20 mouse cellular contexts compared by ENCODE assay signal in the genomic region with DNA sequence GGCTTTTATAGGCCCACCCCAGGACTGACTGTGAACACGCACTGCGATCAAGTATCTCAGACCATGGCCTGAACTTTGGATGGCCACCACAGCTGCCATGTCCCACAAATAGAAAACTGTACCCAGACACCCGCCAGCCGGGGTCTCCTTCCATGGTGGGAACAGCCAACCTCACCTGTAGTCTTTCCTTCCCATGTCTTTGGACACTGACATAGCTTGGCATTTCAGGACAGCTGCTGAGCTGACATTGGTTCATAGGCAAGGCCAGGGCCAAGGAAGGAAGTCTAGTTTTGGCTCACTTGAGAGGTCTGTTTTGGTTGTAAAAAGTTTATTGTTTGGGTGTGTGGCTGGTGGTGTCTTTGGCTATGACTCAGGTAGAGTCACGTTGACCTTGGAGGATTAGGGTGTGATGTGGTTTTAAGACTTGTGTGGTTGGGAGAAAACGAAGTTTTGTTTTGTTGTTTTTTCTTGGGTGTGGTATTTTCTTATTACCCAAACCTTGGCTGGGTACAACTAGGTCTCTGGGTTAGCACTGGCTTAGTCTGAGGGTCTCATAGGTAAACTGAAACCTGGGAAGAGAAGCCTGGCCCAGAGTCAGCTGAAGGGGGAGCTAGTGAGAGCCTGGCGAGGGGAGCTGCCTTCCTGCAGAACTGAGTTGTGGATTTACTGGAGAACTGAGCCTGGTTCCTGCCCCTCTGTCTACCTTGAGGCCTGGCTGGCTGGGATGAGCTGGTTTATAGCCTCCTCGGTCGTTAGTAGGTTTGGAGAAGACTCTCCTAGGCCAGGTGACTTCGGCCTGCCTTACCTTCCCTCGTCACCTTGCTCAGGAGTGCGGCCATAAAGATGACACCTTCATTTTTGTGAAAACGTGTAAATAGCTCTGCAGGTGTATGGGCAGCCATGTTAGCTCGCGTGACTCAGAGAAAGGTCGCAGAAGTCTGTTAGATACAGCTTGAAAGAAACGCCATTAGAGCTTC.
DNase-seq lines count a peak whose midpoint lies in the region; ATAC-seq and TF ChIP-seq lines count a peak whose summit lies in the region.
"Had no signal": no experiment of that assay in that cellular context is flagged by ENCODE, and none has a peak within 500 bp of the region (broad histone marks: within the 10 kb centered on the region; RNA-seq: fewer than 3 reads in every experiment).

No protein-coding gene starts in this region.

- no peak overlapping the region for H3K27ac ChIP-seq in cerebellum, adult 2 months (ENCODE audit: insufficient read depth, low read length)
- H3K27ac ChIP-seq in intestine, postnatal 0 days (ENCODE audit: low read depth, low read length) = no peak overlapping the region
- no peak overlapping the region for H3K27ac ChIP-seq in intestine, embryonic 15.5 days
- H3K27ac ChIP-seq in bone marrow, adult 2 months (ENCODE audit: control insufficient read depth, insufficient read depth, low read depth, low read length, poor library complexity) = no peak overlapping the region
- no peak overlapping the region for H3K27ac ChIP-seq in liver, embryonic 11.5 days (ENCODE audit: low read depth, low read length)
- H3K27ac ChIP-seq: embryonic facial prominence, embryonic 10.5 days; neural tube, embryonic 15.5 days had no signal

- no peak overlapping the region for H3K4me2 ChIP-seq in intestine, postnatal 0 days (replicated peaks; ENCODE audit: low read depth)
- no peak overlapping the region for H3K4me2 ChIP-seq in intestine, embryonic 15.5 days (replicated peaks)
- H3K4me2 ChIP-seq in liver, embryonic 11.5 days = no peak overlapping the region
- H3K4me2 ChIP-seq: neural tube, embryonic 15.5 days had no signal

- no peaks in the 10 kb centered on the region for H3K4me1 ChIP-seq in cerebellum, adult 2 months (ENCODE audit: control insufficient read depth, insufficient read depth, low read length)
- no peaks in the 10 kb centered on the region for H3K4me1 ChIP-seq in intestine, postnatal 0 days (replicated peaks; ENCODE audit: control insufficient read depth, insufficient read depth, low read length)
- H3K4me1 ChIP-seq in intestine, embryonic 15.5 days (replicated peaks) = no peaks in the 10 kb centered on the region
- H3K4me1 ChIP-seq in bone marrow, adult 2 months (ENCODE audit: control insufficient read depth, insufficient read depth, low read length) = no peaks in the 10 kb centered on the region
- 0 out of 2 replicates have a peak, but pooled peaks cover 2% of the 10 kb centered on the region for H3K4me1 ChIP-seq in liver, embryonic 11.5 days (replicated peaks; ENCODE audit: control insufficient read depth, insufficient read depth, low read length)
- H3K4me1 ChIP-seq: embryonic facial prominence, embryonic 10.5 days; neural tube, embryonic 15.5 days had no signal

- no peak for ATAC-seq in cerebellum, adult (ENCODE audit: insufficient number of reproducible peaks, low FRiP score, low TSS enrichment)
- no peak; the same call in 1 of the 2 replicates for ATAC-seq in intestine, postnatal 0 days
- no peak for ATAC-seq in intestine, embryonic 15.5 days
- no peak for ATAC-seq in liver, embryonic 11.5 days (replicated peaks; ENCODE audit: low FRiP score)
- ATAC-seq: forebrain, postnatal 0 days had no signal

- H3K27me3 ChIP-seq in cerebellum, adult 2 months (ENCODE audit: control insufficient read depth, insufficient read depth, low read length) = no peaks in the 10 kb centered on the region
- H3K27me3 ChIP-seq in intestine, postnatal 0 days (replicated peaks; ENCODE audit: control insufficient read depth, insufficient read depth, low read length) = no peaks in the 10 kb centered on the region
- H3K27me3 ChIP-seq in intestine, embryonic 15.5 days (replicated peaks) = no peaks in the 10 kb centered on the region
- H3K27me3 ChIP-seq in liver, embryonic 11.5 days (replicated peaks; ENCODE audit: control insufficient read depth, insufficient read depth, low read length) = no peaks in the 10 kb centered on the region
- H3K27me3 ChIP-seq: neural tube, embryonic 15.5 days had no signal

- WGBS in cerebellum, adult 2 months = 88% methylated on average over 17 of the region's 17 CpGs
- 81% methylated on average over 17 of the region's 17 CpGs for WGBS in intestine, postnatal 0 days
- WGBS in intestine, embryonic 15.5 days = 83% methylated on average over 17 of the region's 17 CpGs
- 75% methylated on average over 17 of the region's 17 CpGs for WGBS in bone marrow, adult 2 months
- WGBS in liver, embryonic 11.5 days = 81% methylated on average over 17 of the region's 17 CpGs

- H3K9me3 ChIP-seq in intestine, postnatal 0 days (ENCODE audit: control insufficient read depth) = no peaks in the 10 kb centered on the region
- no peaks in the 10 kb centered on the region for H3K9me3 ChIP-seq in intestine, embryonic 15.5 days
- H3K9me3 ChIP-seq in liver, embryonic 11.5 days (ENCODE audit: control insufficient read depth, low read length) = peaks cover 4% of the 10 kb centered on the region; the same call in 1 of the 2 replicates
- H3K9me3 ChIP-seq: neural tube, embryonic 15.5 days had no signal

- 0 out of 2 replicates have a peak, but pooled peaks have one; percentile 9 for TF ChIP-seq CTCF in cerebellum, adult 2 months (IDR thresholded peaks at IDR 0.05; ENCODE audit: borderline replicate concordance, insufficient read depth, low read depth, low read length)
- peak; percentile 47; the same call in 1 of the 2 replicates for TF ChIP-seq CTCF in intestine, postnatal 0 days (IDR thresholded peaks at IDR 0.05; ENCODE audit: low read depth)
- peak; percentile 9; the same call in 1 of the 2 replicates for TF ChIP-seq CTCF in bone marrow, adult 2 months (IDR thresholded peaks at IDR 0.05; ENCODE audit: control insufficient read depth, insufficient read depth, low read length)

- DNase-seq in cerebellum, adult 2 months = no peak
- peak; percentile 17 for DNase-seq in 416B (ENCODE audit: low read depth)
- DNase-seq in adrenal gland, postnatal 4 days (ENCODE audit: low spot score in 2 of 2) = no peak
- no peak for DNase-seq in liver, embryonic 11.5 days (ENCODE audit: low spot score)
- DNase-seq: adrenal gland, postnatal 36 days; cerebellum, adult 11 months; cerebellum, postnatal 36 days; forebrain, postnatal 0 days; gastrocnemius, postnatal 25 days; heart, postnatal 36 days; lung, postnatal 14 days; retina, postnatal 1 day; thymus, postnatal 25 days had no signal

- no peak overlapping the region for H3K4me3 ChIP-seq in cerebellum, adult 2 months (replicated peaks; ENCODE audit: insufficient read depth, low read depth, low read length)
- no peak overlapping the region for H3K4me3 ChIP-seq in intestine, postnatal 0 days (ENCODE audit: low read depth, low read length)
- H3K4me3 ChIP-seq in intestine, embryonic 15.5 days (replicated peaks) = no peak overlapping the region
- H3K4me3 ChIP-seq in bone marrow, adult 2 months (replicated peaks; ENCODE audit: control insufficient read depth, low read depth, low read length) = no peak overlapping the region
- no peak overlapping the region for H3K4me3 ChIP-seq in liver, embryonic 11.5 days (ENCODE audit: low read depth, low read length)
- H3K4me3 ChIP-seq: embryonic facial prominence, embryonic 10.5 days; erythroblast, embryonic 14.5 days; neural tube, embryonic 15.5 days had no signal

- no peak for TF ChIP-seq POLR2A in cerebellum, adult 2 months (IDR thresholded peaks at IDR 0.05; ENCODE audit: borderline replicate concordance, insufficient read depth, low read length)
- no peak for TF ChIP-seq POLR2A in bone marrow, adult 2 months (IDR thresholded peaks at IDR 0.05; ENCODE audit: borderline replicate concordance, control insufficient read depth, low read depth, low read length)

- no peaks in the 10 kb centered on the region for H3K36me3 ChIP-seq in intestine, postnatal 0 days (ENCODE audit: control insufficient read depth, insufficient read depth)
- H3K36me3 ChIP-seq in intestine, embryonic 15.5 days = no peaks in the 10 kb centered on the region
- H3K36me3 ChIP-seq in liver, embryonic 11.5 days (ENCODE audit: control insufficient read depth, insufficient read depth, low read length) = no peaks in the 10 kb centered on the region
- H3K36me3 ChIP-seq: embryonic facial prominence, embryonic 10.5 days; neural tube, embryonic 15.5 days had no signal

- no peak overlapping the region for H3K9ac ChIP-seq in intestine, postnatal 0 days (ENCODE audit: low read depth, low read length)
- no peak overlapping the region for H3K9ac ChIP-seq in intestine, embryonic 15.5 days
- H3K9ac ChIP-seq in liver, embryonic 11.5 days (ENCODE audit: low read depth, low read length) = no peak overlapping the region
- H3K9ac ChIP-seq: forebrain, postnatal 0 days; neural tube, embryonic 15.5 days had no signal
